Mouse (Mus musculus): ENCODE data around the gene Mylk4.
A peak's percentile ranks its signal among the peaks of the same experiment; 100 is the strongest.

Mylk4 gene

GRCm38 (mm10) chr13:32783816-32784215 is at the start of gene Mylk4:
Mylk4 (minus strand) TSS chr13:32783954.
- DNase-seq (ENCODE audit: extremely low read depth, insufficient read length, low spot score) = no peak

- no peak for DNase-seq (ENCODE audit: extremely low read depth, insufficient read length, low spot score)
Measured at GRCm38 (mm10) chr13:32833237-32833636, 49.5 kb upstream of the Mylk4 start.

- no peak for DNase-seq (ENCODE audit: extremely low read depth, insufficient read length, low spot score)
Measured at GRCm38 (mm10) chr13:32832776-32833175, 49.0 kb upstream of the Mylk4 start.

- DNase-seq (ENCODE audit: extremely low read depth, insufficient read length, low spot score) = no peak
Measured at GRCm38 (mm10) chr13:32831505-32832273, 47.9 kb upstream of the Mylk4 start.

DNA sequence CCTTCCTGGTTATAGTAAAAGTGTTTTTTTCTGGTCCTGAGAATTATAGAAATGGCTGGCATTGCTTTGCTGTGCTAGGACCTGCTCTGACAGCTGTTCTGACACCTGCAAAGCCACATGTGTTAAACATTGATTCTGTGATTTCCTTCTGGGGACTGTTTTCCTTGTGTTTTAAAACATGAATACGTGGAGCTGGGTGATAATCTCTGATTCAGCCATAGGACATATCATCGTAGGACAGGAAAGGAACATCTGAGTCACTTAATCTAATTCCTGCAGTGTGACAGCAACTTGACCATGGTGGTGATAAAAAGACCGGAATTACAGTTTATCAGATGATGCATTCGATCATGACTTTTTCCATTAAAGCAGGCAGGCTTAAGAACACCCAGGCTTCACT is 45.1 kb upstream of the Mylk4 start:
- no peak for DNase-seq (ENCODE audit: extremely low read depth, insufficient read length, low spot score)

GRCm38 (mm10) chr13:32827951-32828350 is 44.2 kb upstream of the Mylk4 start:
- no peak for DNase-seq (ENCODE audit: extremely low read depth, insufficient read length, low spot score)

DNA sequence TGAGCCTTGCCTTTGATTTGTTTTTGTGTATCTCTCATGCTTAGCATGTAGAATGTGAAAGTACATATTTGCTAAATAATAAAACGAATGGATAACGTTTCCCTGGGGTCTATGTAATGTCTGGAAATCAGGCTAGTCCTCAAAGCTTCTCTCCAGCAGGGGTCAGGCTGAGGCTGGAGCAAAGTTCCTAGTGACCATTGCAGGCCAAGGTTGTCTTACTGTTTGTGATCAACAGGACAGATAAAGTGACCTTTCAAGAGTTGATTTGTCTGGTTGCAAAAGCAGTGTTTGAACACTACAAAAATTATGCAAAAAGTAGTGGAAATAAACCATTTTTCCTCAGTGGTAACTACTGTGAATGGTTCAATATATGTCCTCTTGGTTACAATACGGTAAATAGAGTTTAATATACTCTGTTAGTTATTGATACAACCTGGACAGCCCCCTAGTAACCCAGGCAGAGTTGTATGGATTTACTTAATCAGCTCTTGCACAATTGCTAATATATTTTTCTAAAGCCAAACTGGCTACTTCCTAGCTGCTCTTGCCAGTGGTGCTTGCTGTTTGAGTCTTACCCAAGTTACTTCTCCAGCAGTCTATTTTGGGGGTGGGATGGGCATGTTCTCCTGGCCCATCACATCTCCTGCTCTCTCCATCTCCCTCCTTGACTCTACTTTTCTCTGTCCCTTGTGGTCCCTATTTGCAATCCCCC is 43.5 kb upstream of the Mylk4 start:
- no peak for DNase-seq (ENCODE audit: extremely low read depth, insufficient read length, low spot score)

DNA sequence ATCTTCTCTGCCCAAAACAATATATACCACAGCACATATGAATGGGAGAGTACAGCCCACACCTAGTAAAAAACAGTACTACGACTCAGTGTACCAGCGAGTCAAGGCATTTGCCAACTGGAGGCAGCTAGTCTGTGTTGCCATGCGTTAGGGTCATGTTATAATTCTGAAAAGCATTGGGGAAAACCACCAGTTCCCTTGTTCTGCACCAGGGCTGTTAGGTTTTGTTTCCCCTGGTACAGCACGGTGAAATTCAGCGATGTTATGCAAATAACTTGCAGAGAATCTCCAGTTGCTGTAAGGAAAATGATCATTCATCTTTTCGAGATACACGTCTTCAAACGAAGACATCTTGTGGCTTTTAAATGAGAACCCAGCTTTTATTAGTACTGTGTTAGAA is 41.8 kb upstream of the Mylk4 start:
- no peak for DNase-seq (ENCODE audit: extremely low read depth, insufficient read length, low spot score)

DNA sequence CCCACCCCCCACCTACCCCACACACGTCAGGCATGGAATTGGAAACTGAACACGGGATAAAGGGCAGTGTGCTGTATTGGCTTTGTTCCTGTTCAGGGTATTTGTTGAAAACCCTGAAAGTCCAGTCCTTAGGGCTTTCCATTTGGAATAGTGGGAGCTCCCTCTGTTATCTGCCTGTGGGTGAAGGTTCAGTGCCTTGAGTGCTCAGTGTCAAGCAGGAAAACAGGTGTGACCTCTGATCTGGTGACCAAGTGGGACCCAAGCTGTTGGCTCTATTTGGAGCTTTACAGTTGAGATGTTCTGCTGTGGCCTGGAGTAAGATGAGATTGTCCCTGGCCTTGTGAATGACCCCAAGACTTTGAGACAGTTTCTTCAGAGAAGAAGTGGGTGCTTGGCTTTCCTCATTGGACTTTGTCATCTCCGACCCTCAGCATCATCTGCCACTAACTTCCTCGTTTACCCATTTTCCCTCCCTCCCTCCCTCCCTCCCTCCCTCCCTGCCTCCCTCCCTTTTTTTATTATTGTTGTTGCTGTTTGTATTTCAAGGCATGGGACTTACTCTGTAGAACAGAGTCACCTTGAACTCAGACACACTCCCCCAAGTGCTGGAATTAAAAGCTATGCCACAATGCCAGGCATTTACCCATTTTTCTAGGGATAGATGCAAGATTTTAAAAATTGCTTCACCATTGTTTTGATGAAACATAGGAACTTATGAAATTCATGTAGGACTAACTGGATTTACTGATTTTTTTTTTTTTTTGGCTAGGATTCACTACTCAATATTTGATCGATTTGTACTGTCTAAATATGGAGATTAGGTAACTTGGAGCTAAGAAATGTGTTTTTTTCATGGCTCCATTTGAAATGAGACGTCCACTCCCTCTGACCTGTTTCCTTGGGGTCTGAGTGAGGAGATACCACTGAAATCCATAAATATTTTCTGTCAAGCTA is 40.9 kb upstream of the Mylk4 start:
- no peak for DNase-seq (ENCODE audit: extremely low read depth, insufficient read length, low spot score)

- no peak for DNase-seq (ENCODE audit: extremely low read depth, insufficient read length, low spot score)
Measured at GRCm38 (mm10) chr13:32823126-32823525, 39.4 kb upstream of the Mylk4 start.

- DNase-seq (ENCODE audit: extremely low read depth, insufficient read length, low spot score) = no peak
Measured at GRCm38 (mm10) chr13:32821671-32822070, 37.9 kb upstream of the Mylk4 start.

- DNase-seq (ENCODE audit: extremely low read depth, insufficient read length, low spot score) = no peak
Measured at GRCm38 (mm10) chr13:32819926-32820325, 36.2 kb upstream of the Mylk4 start.

DNA sequence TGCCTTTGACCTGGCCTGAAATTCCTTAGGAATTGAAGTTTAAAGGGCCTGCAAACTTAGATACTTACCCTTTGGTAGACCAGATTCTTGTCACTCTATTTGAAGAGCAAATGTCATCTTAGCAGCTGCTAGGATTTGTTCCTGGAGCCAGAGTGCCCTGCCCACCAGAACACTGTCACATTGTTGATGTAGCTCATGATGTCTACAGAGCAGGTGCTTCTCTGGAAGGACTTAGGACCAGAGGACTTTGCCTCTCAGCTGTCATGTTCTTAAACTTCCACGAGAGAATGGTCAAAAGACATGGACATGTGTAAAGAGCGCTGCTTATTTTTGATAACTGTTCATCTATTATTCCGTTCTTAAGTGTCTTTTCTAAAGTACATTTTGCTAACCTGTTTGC is 35.5 kb upstream of the Mylk4 start:
- DNase-seq (ENCODE audit: extremely low read depth, insufficient read length, low spot score) = no peak

DNA sequence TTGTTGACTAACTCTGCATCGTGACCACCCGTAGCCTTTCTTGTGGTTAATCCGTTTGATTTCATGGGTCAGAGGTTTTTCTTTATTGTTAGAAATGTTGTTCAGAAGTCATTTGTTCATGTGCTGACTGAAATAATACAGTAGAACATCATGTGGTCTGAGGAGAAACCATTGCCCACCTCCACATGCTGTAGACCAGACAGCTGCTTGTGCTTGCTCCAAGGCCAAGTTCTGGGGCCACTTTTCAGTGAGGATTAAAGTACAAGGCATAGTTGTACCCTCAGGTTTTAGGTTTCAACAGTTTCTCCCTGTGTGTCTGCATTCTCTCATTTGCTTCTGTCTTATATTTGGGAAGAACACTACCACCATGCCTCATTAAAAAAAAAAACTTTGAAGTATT is 23.9 kb upstream of the Mylk4 start:
- no peak for DNase-seq (ENCODE audit: extremely low read depth, insufficient read length, low spot score)

DNA sequence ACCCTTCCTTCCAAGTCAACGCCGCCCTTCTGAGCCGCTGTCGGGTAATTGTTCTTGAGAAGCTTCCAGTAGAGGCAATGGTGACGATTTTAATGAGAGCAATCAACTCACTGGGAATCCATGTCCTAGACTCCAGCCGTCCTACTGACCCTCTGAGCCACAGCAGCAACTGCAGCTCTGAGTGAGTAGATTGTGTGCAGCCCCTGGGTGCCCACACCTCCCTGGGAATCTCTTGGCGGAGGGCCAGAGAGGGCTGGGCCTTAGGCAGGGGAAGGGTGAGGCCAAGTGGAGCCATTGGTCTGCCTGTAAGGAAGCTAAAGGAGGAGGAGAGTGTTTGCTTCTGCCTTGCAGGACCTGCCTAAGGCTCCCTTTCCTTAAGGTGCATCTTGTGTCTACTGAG is 23.1 kb upstream of the Mylk4 start:
- DNase-seq (ENCODE audit: extremely low read depth, insufficient read length, low spot score) = peak; percentile 9

DNA sequence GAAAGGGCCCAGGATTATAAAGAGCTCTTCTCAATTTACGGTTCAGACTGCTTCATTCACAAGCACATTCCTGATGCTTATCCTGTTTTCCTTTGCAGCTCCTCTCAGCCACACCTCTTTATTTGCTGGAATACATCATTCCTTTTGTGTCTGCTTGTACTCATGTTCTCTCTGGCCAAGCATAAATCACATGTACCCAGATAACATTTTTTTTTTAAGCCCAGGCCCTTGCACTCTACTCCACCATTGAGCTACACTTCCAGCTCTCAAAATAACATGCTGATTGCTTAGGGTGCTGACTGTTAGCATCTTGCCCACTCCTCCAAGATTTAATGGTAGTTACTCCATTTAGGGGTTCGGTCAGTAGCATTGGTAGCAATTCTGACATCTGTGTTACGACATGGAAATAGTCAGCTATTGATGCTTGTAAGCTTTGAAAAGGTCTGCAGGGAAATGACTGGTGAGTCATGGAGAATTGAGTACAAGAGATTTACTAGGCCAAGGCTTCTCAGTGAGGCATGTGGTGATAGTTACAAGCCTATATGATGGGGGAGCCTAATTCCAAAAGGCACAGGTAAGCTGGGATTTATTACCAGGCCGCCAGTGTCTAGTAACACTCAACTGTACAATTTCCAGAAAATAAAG is 20.1 kb upstream of the Mylk4 start:
- no peak for DNase-seq (ENCODE audit: extremely low read depth, insufficient read length, low spot score)

GRCm38 (mm10) chr13:32802259-32803081 is 18.7 kb upstream of the Mylk4 start, which contains the start of gene D930007J09Rik:
D930007J09Rik (minus strand) TSS chr13:32802849.
- no peak for DNase-seq (ENCODE audit: extremely low read depth, insufficient read length, low spot score)

- DNase-seq (ENCODE audit: extremely low read depth, insufficient read length, low spot score) = peak; percentile 98
Measured at GRCm38 (mm10) chr13:32801693-32802221, 18.0 kb upstream of the Mylk4 start, which contains the start of gene Wrnip1. Wrnip1 (plus strand) TSS chr13:32802038.

DNA sequence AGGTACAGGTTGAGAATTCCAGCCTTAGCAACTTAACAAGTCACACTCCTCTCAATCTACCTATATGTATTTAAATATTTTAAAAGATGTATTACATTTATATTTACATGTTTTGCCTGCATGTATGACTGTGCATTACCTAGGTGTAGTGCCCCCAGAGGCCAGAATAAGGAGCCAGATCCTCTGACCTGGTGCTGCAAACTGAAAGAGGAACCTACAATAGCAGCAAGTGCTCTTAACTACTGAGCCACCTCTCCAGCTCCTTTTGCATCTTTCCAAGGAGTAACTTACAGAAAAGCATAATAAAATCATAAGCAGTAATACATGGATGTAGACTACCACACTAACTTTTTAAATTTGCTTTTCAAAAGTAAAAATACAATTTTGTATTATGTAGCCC is 17.1 kb upstream of the Mylk4 start:
- DNase-seq (ENCODE audit: extremely low read depth, insufficient read length, low spot score) = no peak
